Mouse (Mus musculus) midbrain, embryonic 13.5 days (tissue): ENCODE measurements around the gene Fbxo11. TPM values are rescaled to one million over a fixed set of nuclear protein-coding genes. Genes with fewer than 3 reads are reported as not detected.
A peak's percentile ranks its signal among the peaks of the same experiment; 100 is the strongest.

Experiments used
- ATAC-seq: fragments of 200-750 bp; cut with Nextera tagmentation; 2 replicates; pipeline ENCODE4 v1.8.0; 2017; ENCODE audit warnings: mild to moderate bottlenecking, moderate TSS enrichment, moderate library complexity
- H3K27ac ChIP-seq: fragments of 300-500 bp; sonication (generic); 2 replicates; pipeline ENCODE4 v1.5.1; 2015; ENCODE audit warnings: inconsistent platforms, mild to moderate bottlenecking, moderate library complexity
- H3K27me3 ChIP-seq: fragments of 300-500 bp; sonication (generic); 2 replicates; pipeline ENCODE4 v1.6.1; 2015; ENCODE audit warnings: mild to moderate bottlenecking, inconsistent platforms
- H3K36me3 ChIP-seq: fragments of 300-500 bp; sonication (generic); 2 replicates; pipeline ENCODE4 v1.6.1; 2015; ENCODE audit warnings: mild to moderate bottlenecking, inconsistent platforms
- H3K4me1 ChIP-seq: fragments of 300-500 bp; sonication (generic); replicated peaks from 2 replicates; pipeline ENCODE4 v1.6.1; 2015; ENCODE audit warnings: inconsistent platforms
- H3K4me2 ChIP-seq: fragments of 300-500 bp; sonication (generic); replicated peaks from 2 replicates; pipeline ENCODE4 v1.6.1; 2015; ENCODE audit warnings: moderate library complexity, mild to moderate bottlenecking, inconsistent platforms
- H3K4me3 ChIP-seq: fragments of 300-500 bp; sonication (generic); replicated peaks from 2 replicates; pipeline ENCODE4 v1.5.1; 2015; ENCODE audit warnings: mild to moderate bottlenecking, inconsistent platforms
- H3K9ac ChIP-seq: fragments of 300-500 bp; sonication (generic); replicated peaks from 2 replicates; pipeline ENCODE4 v1.6.1; 2015; ENCODE audit warnings: mild to moderate bottlenecking, inconsistent platforms
- H3K9me3 ChIP-seq: fragments of 300-500 bp; sonication (generic); 2 replicates; pipeline ENCODE4 v1.6.1; 2016; ENCODE audit warnings: mild to moderate bottlenecking, inconsistent platforms
- WGBS: fragments of 180-500 bp; shearing (Covaris S2); methylation state at CpG from one replicate; pipeline ENCODE4 v1.1.7; 2015; 5-methylcytosine and 5-hydroxymethylcytosine counted together
- polyA plus RNA-seq: library from polyadenylated mRNA; unstranded; fragments of >200 nt; fragmentation: Nextera tagmentation; extraction: Ambion mirVana; gene quantifications from 2 replicates; pipeline ENCODE4 v1.2.1, GENCODE M21; 2015

The Fbxo11 gene
- polyA plus RNA-seq, 1 experiment from 2014 or later: 30.7 TPM

DNA sequence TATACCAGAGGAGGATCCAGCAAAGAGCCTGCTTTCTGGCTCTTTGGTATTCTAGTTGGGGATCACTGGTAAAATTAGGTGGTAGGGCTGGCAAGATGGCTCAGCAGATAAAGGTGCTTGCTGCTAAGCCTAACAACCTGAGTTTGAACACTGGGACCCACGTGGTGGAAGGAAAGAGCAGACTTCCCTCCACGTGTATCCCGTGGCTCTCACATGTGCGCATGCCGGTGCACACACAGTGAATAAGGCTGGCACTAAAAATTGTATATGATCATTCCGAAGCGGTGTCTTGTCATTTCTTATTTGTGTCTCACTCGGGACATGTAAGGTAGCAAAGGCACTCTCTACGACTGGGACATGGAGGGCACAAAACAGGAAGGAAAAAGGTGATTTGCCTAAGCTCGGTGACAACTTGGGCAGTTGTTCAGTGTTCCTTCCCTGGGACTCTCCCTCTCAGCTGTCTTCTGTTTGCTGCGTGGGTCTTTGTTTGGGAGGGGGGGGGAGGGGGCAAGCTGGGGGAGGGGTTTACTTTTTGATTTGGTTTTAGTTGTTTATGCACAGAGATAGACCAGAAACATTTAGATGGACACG, 31.8 kb upstream of the Fbxo11 start:
- H3K4me1 ChIP-seq: peaks cover 4% of the 10 kb centered on the region; the same call in 1 of the 2 replicates
- no peaks in the 10 kb centered on the region for H3K36me3 ChIP-seq
- no peaks in the 10 kb centered on the region for H3K27me3 ChIP-seq
- H3K4me2 ChIP-seq: no peak overlapping the region
- no peaks in the 10 kb centered on the region for H3K9me3 ChIP-seq
- ATAC-seq: no peak
- H3K4me3 ChIP-seq: no peak overlapping the region
- WGBS: 89% methylated on average over 12 of the region's 12 CpGs
- H3K9ac ChIP-seq: no peak overlapping the region
- H3K27ac ChIP-seq: no peak overlapping the region

DNA sequence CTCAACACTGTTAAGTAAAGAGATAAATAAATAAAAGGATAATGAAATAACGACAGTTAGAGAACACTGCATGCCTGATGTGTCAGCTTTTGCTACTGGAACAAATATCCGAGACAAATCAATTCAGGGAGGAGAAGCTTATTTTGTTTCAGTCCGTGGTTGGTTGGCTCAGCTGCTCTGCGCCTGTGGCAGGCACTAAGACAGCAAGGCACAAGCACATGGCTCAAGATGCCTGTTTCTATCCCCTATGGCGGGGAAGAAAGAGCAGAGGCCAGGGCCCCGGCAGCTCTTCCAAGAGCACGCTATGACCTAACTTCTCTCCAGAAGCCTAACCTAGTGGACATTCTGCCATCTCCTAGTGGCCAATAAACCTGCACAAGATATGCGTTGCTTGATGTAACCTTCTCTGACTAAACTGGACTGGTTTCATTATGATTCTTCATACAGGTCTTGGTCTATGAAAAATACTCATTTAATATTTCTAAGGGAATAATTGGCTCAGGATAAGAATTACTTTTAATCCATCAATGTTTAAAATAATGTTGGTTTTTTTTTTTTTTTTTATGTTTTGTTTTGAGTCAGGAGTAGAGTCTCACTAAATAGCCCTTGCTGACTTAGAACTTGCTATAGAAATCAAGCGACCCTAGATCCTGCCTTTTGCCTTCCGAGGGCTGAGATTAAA, 30.6 kb upstream of the Fbxo11 start:
- H3K27me3 ChIP-seq: no peaks in the 10 kb centered on the region
- no peaks in the 10 kb centered on the region for H3K9me3 ChIP-seq
- H3K9ac ChIP-seq: no peak overlapping the region
- H3K4me3 ChIP-seq: no peak overlapping the region
- H3K4me1 ChIP-seq: peaks cover 4% of the 10 kb centered on the region; the same call in 1 of the 2 replicates
- no peak overlapping the region for H3K27ac ChIP-seq
- no peak overlapping the region for H3K4me2 ChIP-seq
- ATAC-seq: peak; percentile 78
- no peaks in the 10 kb centered on the region for H3K36me3 ChIP-seq
- 54% methylated on average over 10 of the region's 10 CpGs for WGBS

DNA sequence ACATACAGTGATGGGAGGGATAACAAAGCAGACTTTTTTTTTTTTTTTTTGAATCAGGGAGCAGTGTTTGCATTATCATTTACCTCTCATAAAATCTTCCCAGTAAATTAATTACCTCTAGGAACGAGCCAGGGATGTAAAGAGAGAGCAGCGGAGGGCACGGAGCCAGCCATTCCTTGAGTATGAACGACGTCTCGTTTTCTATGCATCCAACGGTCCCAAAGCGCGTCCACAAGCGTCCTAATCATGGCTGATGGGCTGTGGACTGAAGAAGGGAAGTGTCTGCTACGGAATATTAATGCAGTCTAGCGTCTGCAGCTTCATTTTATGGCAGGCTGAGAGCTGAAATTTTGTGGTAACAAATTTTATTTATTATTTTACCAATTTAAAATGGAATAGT, 29.2 kb upstream of the Fbxo11 start:
- peaks cover 4% of the 10 kb centered on the region; the same call in 1 of the 2 replicates for H3K4me1 ChIP-seq
- WGBS: 62% methylated on average over 12 of the region's 12 CpGs
- no peaks in the 10 kb centered on the region for H3K27me3 ChIP-seq
- H3K27ac ChIP-seq: no peak overlapping the region
- no peak for ATAC-seq
- H3K4me3 ChIP-seq: no peak overlapping the region
- H3K9me3 ChIP-seq: no peaks in the 10 kb centered on the region
- no peaks in the 10 kb centered on the region for H3K36me3 ChIP-seq
- H3K4me2 ChIP-seq: no peak overlapping the region
- H3K9ac ChIP-seq: no peak overlapping the region

GRCm38 (mm10) chr17:88093798-88094197, 28.7 kb upstream of the Fbxo11 start:
- H3K4me1 ChIP-seq: peaks cover 4% of the 10 kb centered on the region; the same call in 1 of the 2 replicates
- no peak overlapping the region for H3K4me3 ChIP-seq
- no peak overlapping the region for H3K27ac ChIP-seq
- H3K27me3 ChIP-seq: no peaks in the 10 kb centered on the region
- no peaks in the 10 kb centered on the region for H3K9me3 ChIP-seq
- H3K9ac ChIP-seq: no peak overlapping the region
- no peak overlapping the region for H3K4me2 ChIP-seq
- 84% methylated on average over 10 of the region's 10 CpGs for WGBS
- no peaks in the 10 kb centered on the region for H3K36me3 ChIP-seq
- no peak for ATAC-seq

GRCm38 (mm10) chr17:88085976-88086375, 20.9 kb upstream of the Fbxo11 start:
- Histone ChIP-seq H3K4me2 (no peak overlapping the region), H3K4me1 (no peaks in the 10 kb centered on the region), H3K9ac (no peak overlapping the region), H3K36me3 (no peaks in the 10 kb centered on the region), H3K9me3 (no peaks in the 10 kb centered on the region), H3K27me3 (no peaks in the 10 kb centered on the region), H3K27ac (no peak overlapping the region), H3K4me3 (no peak overlapping the region)
- ATAC-seq: no peak
- 93% methylated on average over 11 of the region's 11 CpGs for WGBS

DNA sequence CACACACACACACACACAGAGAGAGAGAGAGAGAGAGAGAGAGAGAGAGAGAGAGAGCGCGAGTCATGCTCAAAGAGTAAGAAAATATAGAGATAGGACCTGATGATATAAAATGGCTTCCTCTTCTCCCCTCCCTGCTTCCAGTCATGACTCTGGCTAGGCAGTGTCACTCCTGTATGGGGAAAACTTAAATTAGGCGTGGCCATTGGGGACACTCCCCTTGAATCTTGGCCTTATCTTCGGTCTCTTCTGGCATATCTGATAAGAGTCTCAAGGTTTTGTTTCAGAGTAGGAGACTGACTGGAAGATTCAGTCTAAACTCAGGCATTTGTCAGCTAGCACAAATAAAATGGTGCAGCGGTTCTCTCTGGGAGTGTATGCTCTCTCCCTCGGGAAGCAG, 16.4 kb upstream of the Fbxo11 start:
- Histone ChIP-seq H3K9ac (no peak overlapping the region), H3K4me3 (no peak overlapping the region), H3K4me1 (no peaks in the 10 kb centered on the region), H3K4me2 (no peak overlapping the region), H3K36me3 (no peaks in the 10 kb centered on the region), H3K9me3 (no peaks in the 10 kb centered on the region), H3K27ac (no peak overlapping the region), H3K27me3 (no peaks in the 10 kb centered on the region)
- WGBS: 88% methylated on average over 6 of the region's 6 CpGs
- no peak for ATAC-seq

DNA sequence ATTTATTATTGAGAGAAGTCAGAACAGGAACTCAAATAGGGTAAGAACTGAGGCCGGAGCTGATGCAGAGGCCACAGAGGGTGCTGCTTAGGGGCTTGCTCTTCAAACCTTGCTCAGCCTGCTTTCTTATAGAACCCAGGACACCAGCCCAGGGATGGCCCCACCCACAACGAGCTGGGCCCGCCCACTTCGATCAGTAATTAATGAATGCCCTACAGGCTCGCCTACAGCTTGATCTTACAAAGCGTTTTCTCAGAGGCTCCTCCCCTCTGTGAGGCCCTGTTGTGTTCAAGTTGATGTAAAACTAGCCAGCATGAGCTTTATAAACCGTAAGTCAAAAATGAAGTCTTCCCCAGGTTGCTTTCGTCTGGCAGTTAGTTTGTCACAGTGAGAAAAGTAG, 14.7 kb upstream of the Fbxo11 start:
- 89% methylated on average over 8 of the region's 8 CpGs for WGBS
- no peak for ATAC-seq
- no peak overlapping the region for H3K27ac ChIP-seq
- no peaks in the 10 kb centered on the region for H3K27me3 ChIP-seq
- no peak overlapping the region for H3K4me2 ChIP-seq
- H3K9ac ChIP-seq: no peak overlapping the region
- H3K4me3 ChIP-seq: no peak overlapping the region
- no peaks in the 10 kb centered on the region for H3K36me3 ChIP-seq
- no peaks in the 10 kb centered on the region for H3K4me1 ChIP-seq
- H3K9me3 ChIP-seq: no peaks in the 10 kb centered on the region

GRCm38 (mm10) chr17:88072047-88072446, 7.0 kb upstream of the Fbxo11 start:
- Histone ChIP-seq H3K9me3 (no peaks in the 10 kb centered on the region), H3K9ac (no peak overlapping the region), H3K36me3 (no peaks in the 10 kb centered on the region), H3K27ac (no peak overlapping the region), H3K4me1 (peaks cover 8% of the 10 kb centered on the region; the same call in 1 of the 2 replicates), H3K27me3 (no peaks in the 10 kb centered on the region), H3K4me3 (no peak overlapping the region), H3K4me2 (no peak overlapping the region)
- no peak for ATAC-seq
- 90% methylated on average over 7 of the region's 7 CpGs for WGBS

DNA sequence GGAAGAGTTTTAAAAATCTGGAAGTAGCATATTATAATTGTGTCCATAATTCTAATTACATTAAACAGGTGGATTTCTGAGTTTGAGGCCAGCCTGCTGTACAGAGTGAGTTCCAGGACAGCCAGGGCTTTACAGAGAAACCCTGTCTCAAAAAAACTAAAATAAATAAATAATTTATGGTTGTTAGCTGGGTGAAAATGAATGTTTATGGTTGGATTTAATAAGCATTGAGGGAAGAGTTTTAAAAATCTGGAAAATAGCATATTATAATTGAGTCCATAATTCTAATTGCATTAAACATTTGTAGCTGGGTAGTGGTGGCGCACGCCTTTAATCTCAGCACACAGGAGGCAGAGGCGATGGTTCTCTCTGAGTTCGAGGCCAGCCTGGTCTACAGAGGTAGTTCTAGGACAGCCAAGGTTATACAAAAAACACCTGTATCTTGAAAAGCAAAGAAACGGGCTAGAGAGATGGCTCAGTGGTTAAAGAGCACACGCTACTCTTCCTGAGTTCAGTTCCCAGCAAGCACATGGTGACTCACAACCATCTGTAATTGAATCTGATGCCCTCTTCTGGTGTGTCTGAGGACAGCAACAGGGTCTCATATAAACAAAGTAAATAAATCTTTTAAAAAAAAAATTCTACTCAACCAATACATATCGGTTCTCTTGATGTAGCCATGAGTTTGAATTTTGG, 3.1 kb upstream of the Fbxo11 start:
- no peaks in the 10 kb centered on the region for H3K36me3 ChIP-seq

GRCm38 (mm10) chr17:88067202-88067901, 2.3 kb upstream of the Fbxo11 start:
- Histone ChIP-seq H3K4me2 (peak overlapping the region; percentile 54), H3K4me3 (peak overlapping the region; percentile 97), H3K4me1 (peaks cover 22% of the 10 kb centered on the region), H3K36me3 (no peaks in the 10 kb centered on the region), H3K27me3 (no peaks in the 10 kb centered on the region), H3K9me3 (no peaks in the 10 kb centered on the region), H3K27ac (no peak overlapping the region), H3K9ac (peak overlapping the region; percentile 52; the same call in 1 of the 2 replicates)
- 79% methylated on average over 4 of the region's 4 CpGs for WGBS
- ATAC-seq: no peak

More for the DNA sequence above, 3.1 kb upstream of the Fbxo11 start:
- peaks cover 15% of the 10 kb centered on the region for H3K4me1 ChIP-seq
- ATAC-seq: no peak
- H3K27me3 ChIP-seq: no peaks in the 10 kb centered on the region
- no peaks in the 10 kb centered on the region for H3K9me3 ChIP-seq
- no peak overlapping the region for H3K27ac ChIP-seq
- 95% methylated on average over 7 of the region's 7 CpGs for WGBS
- H3K9ac ChIP-seq: no peak overlapping the region
- H3K4me3 ChIP-seq: no peak overlapping the region
- no peak overlapping the region for H3K4me2 ChIP-seq

DNA sequence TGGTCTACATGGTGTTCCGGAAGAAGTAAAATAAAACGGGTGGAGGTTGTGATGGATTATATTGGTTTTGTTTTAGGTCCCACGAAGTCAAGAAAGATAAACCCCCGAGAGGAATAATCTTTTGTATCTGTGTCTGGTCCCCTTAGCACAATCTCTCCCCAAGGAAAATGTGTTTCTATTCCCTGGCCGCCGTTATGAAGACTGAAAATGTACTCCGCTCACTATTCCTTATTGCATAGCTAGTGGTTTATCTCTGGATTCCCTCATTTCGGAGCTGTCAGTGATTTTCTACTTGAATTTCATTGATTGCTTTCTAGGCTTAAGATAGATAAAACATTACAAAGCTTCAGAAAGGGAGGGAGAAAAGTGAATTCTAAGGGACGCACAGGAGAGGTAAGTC, 1.7 kb upstream of the Fbxo11 start:
- 13% methylated on average over 9 of the region's 9 CpGs for WGBS
- no peak for ATAC-seq
- Histone ChIP-seq H3K4me2 (peak overlapping the region; percentile 54), H3K36me3 (no peaks in the 10 kb centered on the region), H3K27me3 (no peaks in the 10 kb centered on the region), H3K9ac (peak overlapping the region; percentile 52; the same call in 1 of the 2 replicates), H3K9me3 (no peaks in the 10 kb centered on the region), H3K4me3 (peak overlapping the region; percentile 97), H3K27ac (peak overlapping the region; percentile 100), H3K4me1 (peaks cover 24% of the 10 kb centered on the region)
